Mouse (Mus musculus) erythroblast, embryonic 14.5 days (primary cell): ENCODE results near the gene St6galnac3.

ENCODE experiments used
- GATA1 ChIP-seq: IDR thresholded peaks from 2 replicates; pipeline ENCODE4 v1.6.1; 2012; ENCODE audit warnings: low read length, inconsistent platforms, mixed read lengths
- TAL1 ChIP-seq: IDR thresholded peaks from 3 replicates; pipeline ENCODE4 v1.6.1; 2012; ENCODE audit warnings: low read length, inconsistent platforms, mixed read lengths

- TF ChIP-seq GATA1 (no peak), TAL1 (no peak)
These were observed 45.6 kb upstream of the St6galnac3 start for GRCm38 (mm10) chr3:153770573-153770972.
